Mouse (Mus musculus): Measurements from ENCODE around the gene Flvcr1.

DNA sequence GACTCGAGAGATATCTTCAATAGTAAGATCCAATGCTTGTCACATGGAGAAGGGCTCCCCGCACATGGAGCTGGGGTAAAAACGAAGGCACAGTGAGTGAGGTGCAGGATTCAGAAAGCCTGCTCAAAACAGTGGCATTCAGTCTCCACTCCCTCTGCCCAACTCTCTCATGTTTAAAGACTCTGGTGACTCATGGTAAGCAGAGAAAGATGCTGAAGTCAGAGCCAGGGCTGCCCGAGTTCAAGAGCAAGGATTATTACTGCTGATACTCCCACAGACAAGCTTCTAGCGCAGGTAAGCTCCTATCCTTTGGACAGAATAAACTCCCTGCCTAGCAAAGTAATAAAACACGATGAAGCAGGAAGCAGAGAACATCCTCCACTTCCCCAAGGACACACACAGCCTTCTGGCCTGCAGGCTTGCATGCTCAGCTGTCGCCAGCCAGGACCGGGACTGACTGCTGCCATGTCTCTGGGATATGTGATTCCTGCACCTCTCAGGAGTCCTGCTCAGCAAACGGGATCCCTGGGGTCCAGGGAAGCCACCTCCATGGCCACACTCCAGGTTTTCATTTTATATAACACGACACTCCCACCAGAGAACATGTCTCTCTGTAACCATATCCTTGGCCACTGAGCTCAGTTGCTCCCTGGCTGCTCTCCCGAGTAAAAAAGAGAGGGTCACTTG is 48.9 kb downstream of the Flvcr1 start:
- TF ChIP-seq GATA1 (IDR thresholded peaks at IDR 0.05; ENCODE audit: borderline replicate concordance, low read length) (no peak), FLI1 (IDR thresholded peaks at IDR 0.05; ENCODE audit: low read length) (no peak)
